9 mouse cellular contexts compared by ENCODE assay signal in the genomic region with DNA sequence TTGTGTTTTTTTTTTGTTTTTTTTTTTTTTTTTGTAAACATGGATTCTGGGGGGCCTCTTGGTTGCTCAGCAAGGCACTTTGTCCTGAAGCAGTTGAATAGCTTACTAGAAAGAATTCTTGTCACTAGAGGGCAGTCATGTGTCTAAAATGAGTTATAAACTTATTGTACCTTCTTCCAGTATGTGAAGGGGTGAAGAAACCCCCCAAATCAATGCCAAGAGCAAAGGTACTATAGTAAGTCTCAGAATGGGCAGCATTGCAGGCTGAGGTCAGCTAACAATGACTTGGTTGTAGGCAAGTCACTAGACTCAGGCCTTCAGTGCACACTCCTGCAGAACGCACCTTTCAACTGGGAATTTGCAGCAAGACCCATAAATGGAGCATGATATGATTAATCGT. TPM values are rescaled to one million over a fixed set of nuclear protein-coding genes. Genes with fewer than 3 reads are reported as not detected.
DNase-seq lines count a peak whose midpoint lies in the region; ATAC-seq lines count a peak whose summit lies in the region.
"Had no signal": no experiment of that assay in that cellular context is flagged by ENCODE, and none has a peak within 500 bp of the region (broad histone marks: within the 10 kb centered on the region; RNA-seq: fewer than 3 reads in every experiment).

No protein-coding gene starts in this region.

- no peak overlapping the region for H3K27ac ChIP-seq in midbrain, embryonic 14.5 days (replicated peaks; ENCODE audit: low read depth, low read length)
- H3K27ac ChIP-seq in midbrain, embryonic 11.5 days (ENCODE audit: low read depth, low read length): no peak overlapping the region
- H3K27ac ChIP-seq: heart, embryonic 13.5 days had no signal

- 94% methylated on average over 2 of the region's 2 CpGs for WGBS in midbrain, embryonic 14.5 days
- 90% methylated on average over 2 of the region's 2 CpGs for WGBS in midbrain, embryonic 11.5 days

- H3K9me3 ChIP-seq in midbrain, embryonic 14.5 days (ENCODE audit: control insufficient read depth, low read length): no peaks in the 10 kb centered on the region
- H3K9me3 ChIP-seq in midbrain, embryonic 11.5 days (ENCODE audit: control insufficient read depth, low read length): no peaks in the 10 kb centered on the region
- H3K9me3 ChIP-seq: heart, embryonic 13.5 days had no signal

- intact Hi-C loops in heart, postnatal 25 days (cut with DNase I): loop anchor here (1.0 to 10.0 kb wide), 3 partner anchors 65 to 222 kb away; partner anchors contain the start of genes Acox2 and Fam107a

- no peaks in the 10 kb centered on the region for H3K4me1 ChIP-seq in midbrain, embryonic 14.5 days (ENCODE audit: control insufficient read depth, insufficient read depth, low read length)
- H3K4me1 ChIP-seq in midbrain, embryonic 11.5 days (ENCODE audit: control insufficient read depth, insufficient read depth, low read length): peaks cover under 1% of the 10 kb centered on the region; the same call in 1 of the 2 replicates

- no peak overlapping the region for H3K4me3 ChIP-seq in midbrain, embryonic 14.5 days (replicated peaks; ENCODE audit: low read depth, low read length)
- no peak overlapping the region for H3K4me3 ChIP-seq in midbrain, embryonic 11.5 days (ENCODE audit: low read depth, low read length)
- H3K4me3 ChIP-seq: heart, embryonic 13.5 days had no signal

- ATAC-seq in midbrain, embryonic 14.5 days (ENCODE audit: low FRiP score, low TSS enrichment): no peak
- ATAC-seq in midbrain, embryonic 11.5 days (ENCODE audit: low FRiP score): no peak

- H3K4me2 ChIP-seq in midbrain, embryonic 14.5 days (ENCODE audit: low read length): no peak overlapping the region
- no peak overlapping the region for H3K4me2 ChIP-seq in midbrain, embryonic 11.5 days
- H3K4me2 ChIP-seq: heart, embryonic 13.5 days had no signal

- peaks cover 35% of the 10 kb centered on the region for H3K36me3 ChIP-seq in midbrain, embryonic 14.5 days (ENCODE audit: control insufficient read depth, insufficient read depth, low read length)
- H3K36me3 ChIP-seq in midbrain, embryonic 11.5 days (ENCODE audit: control insufficient read depth, insufficient read depth, low read length): peaks cover 5% of the 10 kb centered on the region; the same call in 1 of the 2 replicates

- no peaks in the 10 kb centered on the region for H3K27me3 ChIP-seq in midbrain, embryonic 14.5 days (ENCODE audit: control insufficient read depth, insufficient read depth, low read length)
- H3K27me3 ChIP-seq in midbrain, embryonic 11.5 days (ENCODE audit: control insufficient read depth, insufficient read depth, low read length): no peaks in the 10 kb centered on the region
- H3K27me3 ChIP-seq: heart, embryonic 13.5 days had no signal

- H3K9ac ChIP-seq in midbrain, embryonic 14.5 days (replicated peaks; ENCODE audit: low read length): no peak overlapping the region
- no peak overlapping the region for H3K9ac ChIP-seq in midbrain, embryonic 11.5 days (ENCODE audit: low read length)
- H3K9ac ChIP-seq: heart, embryonic 13.5 days had no signal

- peak; percentile 74 for DNase-seq in heart, adult 11 months
- no peak for DNase-seq in heart, postnatal 25 days (ENCODE audit: low spot score)
- peak; percentile 87 for DNase-seq in midbrain, embryonic 14.5 days
- DNase-seq in midbrain, embryonic 11.5 days (ENCODE audit: low spot score, missing footprints): no peak
- DNase-seq in forelimb bud, embryonic 11.5 days (ENCODE audit: low read depth, low spot score): peak; percentile 66
- DNase-seq in retina, postnatal 7 days (ENCODE audit: low read depth, low spot score): peak; percentile 36
- no peak for DNase-seq in T-cell, adult 2 months (ENCODE audit: low spot score)
- no peak for DNase-seq in gastrocnemius, postnatal 10 days

RNA-seq across cellular contexts. Expression of gene Pxk, which starts 5.4 kb away (rescaled TPM):
- 10 to 100 TPM; 20.0 to 23.2 TPM for total RNA-seq in heart, postnatal 25 days (2021)
- 48.4 and 57.1 TPM in 2 replicates for polyA plus RNA-seq in midbrain, embryonic 14.5 days (2014; fragmentation: Nextera tagmentation; extraction: Ambion mirVana)
- polyA plus RNA-seq in midbrain, embryonic 11.5 days (2014; fragmentation: Nextera tagmentation; extraction: Ambion mirVana): 23.2 and 23.4 TPM in 2 replicates
- total RNA-seq in gastrocnemius, postnatal 10 days (2021): 10 to 100 TPM; 12.4 to 15.2 TPM

RNA-seq across cellular contexts. Expression of gene Rpp14, which starts 12.4 kb away (rescaled TPM):
- total RNA-seq in heart, postnatal 25 days (2021): 10 to 100 TPM; 19.0 to 23.8 TPM
- polyA plus RNA-seq in midbrain, embryonic 14.5 days (2014; fragmentation: Nextera tagmentation; extraction: Ambion mirVana): 52.1 and 59.6 TPM in 2 replicates
- polyA plus RNA-seq in midbrain, embryonic 11.5 days (2014; fragmentation: Nextera tagmentation; extraction: Ambion mirVana): 55.5 and 56.5 TPM in 2 replicates
- total RNA-seq in gastrocnemius, postnatal 10 days (2021): 10 to 100 TPM; 21.4 to 22.7 TPM

Comparison
In these comparisons a context has a peak if more than half of its experiments do, and no peak if none do; other contexts are left out.
1. DNase-seq: peak in heart, adult 11 months (single experiment), midbrain, embryonic 14.5 days (single experiment), forelimb bud, embryonic 11.5 days (single experiment) and retina, postnatal 7 days (single experiment); none in heart, postnatal 25 days (single experiment), midbrain, embryonic 11.5 days (single experiment), T-cell, adult 2 months (single experiment) and gastrocnemius, postnatal 10 days (single experiment).